Mouse (Mus musculus): ENCODE data around the gene Dpep1.

Gene Dpep1

GRCm38 (mm10) chr8:123248596-123248995, 62.6 kb downstream of the Dpep1 start:
- ATAC-seq (ENCODE audit: low TSS enrichment) = no peak

- ATAC-seq (ENCODE audit: low TSS enrichment) = no peak
Measured at GRCm38 (mm10) chr8:123250940-123251339, 64.9 kb downstream of the Dpep1 start.

All from frontal cortex, adult (tissue).